Mouse (Mus musculus): ENCODE results near the gene Zfp775.

- no peak for TF ChIP-seq TAL1 (IDR thresholded peaks at IDR 0.05; ENCODE audit: low read length)
- no peak for TF ChIP-seq GATA1 (IDR thresholded peaks at IDR 0.05; ENCODE audit: low read length)
Measured at GRCm38 (mm10) chr6:48630831-48631230, 29.0 kb downstream of the Zfp775 start.
